Mouse (Mus musculus): ENCODE data around the gene Mpeg1. TPM values are rescaled to one million over a fixed set of nuclear protein-coding genes. Genes with fewer than 3 reads are reported as not detected.

The Mpeg1 gene
- polyA plus RNA-seq, 1 experiment from 2014 or later = 2.2 TPM

GRCm38 (mm10) chr19:12487511-12488204 is 27.1 kb downstream of the Mpeg1 start:
- no peak overlapping the region for H3K4me3 ChIP-seq (ENCODE audit: low read depth, low read length)
- peak overlapping the region; percentile 96 for H3K27ac ChIP-seq (ENCODE audit: low read depth, low read length)
- TF ChIP-seq CTCF (IDR thresholded peaks at IDR 0.05; ENCODE audit: low read depth) = no peak
- no peak overlapping the region for H3K9ac ChIP-seq (ENCODE audit: low read depth, low read length)
- WGBS = 57% methylated on average over 12 of the region's 12 CpGs
- H3K36me3 ChIP-seq (ENCODE audit: control insufficient read depth, insufficient read depth) = peaks cover 39% of the 10 kb centered on the region; the same call in 1 of the 2 replicates
- peaks cover 20% of the 10 kb centered on the region; the same call in 1 of the 2 replicates for H3K4me1 ChIP-seq (replicated peaks; ENCODE audit: control insufficient read depth, insufficient read depth, low read length)
- ATAC-seq = peak; percentile 32; the same call in 1 of the 2 replicates
- no peaks in the 10 kb centered on the region for H3K9me3 ChIP-seq (ENCODE audit: control insufficient read depth)
- peak overlapping the region; percentile 65 for H3K4me2 ChIP-seq (replicated peaks; ENCODE audit: low read depth)
- H3K27me3 ChIP-seq (replicated peaks; ENCODE audit: control insufficient read depth, insufficient read depth, low read length) = no peaks in the 10 kb centered on the region

DNA sequence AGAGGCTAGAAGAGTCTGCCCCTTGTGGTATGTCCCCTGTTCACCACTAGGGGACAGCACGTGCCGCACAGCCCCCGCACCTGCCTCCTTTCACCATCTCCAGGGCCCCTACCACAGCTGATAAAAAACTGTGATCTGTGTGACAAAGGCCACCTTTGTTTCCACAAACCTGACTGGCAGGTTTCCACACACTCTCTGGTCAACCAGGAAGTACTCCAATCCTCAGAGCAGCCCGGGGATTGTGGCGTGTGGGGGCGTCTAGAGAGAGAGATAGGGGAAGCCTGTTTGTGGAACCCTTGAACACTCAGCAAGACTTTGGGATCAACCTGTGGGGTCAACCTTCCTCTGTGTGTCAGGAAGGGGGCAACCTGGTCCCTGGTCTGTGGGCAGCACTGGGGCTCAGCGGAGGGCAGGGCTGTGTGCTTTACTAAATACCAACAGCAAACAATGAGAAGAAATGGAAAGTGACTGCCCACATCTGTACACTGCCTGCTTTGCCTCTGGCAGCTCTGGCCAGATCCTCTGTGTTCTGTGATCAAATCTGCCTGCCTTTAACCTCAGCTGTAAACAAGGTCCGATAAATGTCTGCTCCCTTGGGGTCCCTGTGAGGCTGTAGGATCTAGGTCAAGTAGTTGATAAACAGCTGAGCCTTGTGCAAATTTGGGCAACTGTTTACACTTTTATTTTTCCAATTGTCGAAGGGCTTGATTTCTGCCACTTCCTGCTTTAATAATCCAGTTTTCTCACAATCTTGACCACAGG is 27.8 kb downstream of the Mpeg1 start:
- H3K9ac ChIP-seq (ENCODE audit: low read depth, low read length) = peak overlapping the region; percentile 26
- peaks cover 20% of the 10 kb centered on the region; the same call in 1 of the 2 replicates for H3K4me1 ChIP-seq (replicated peaks; ENCODE audit: control insufficient read depth, insufficient read depth, low read length)
- H3K36me3 ChIP-seq (ENCODE audit: control insufficient read depth, insufficient read depth) = peaks cover 33% of the 10 kb centered on the region; the same call in 1 of the 2 replicates
- whole genome bisulfite sequencing = 14% methylated on average over 9 of the region's 9 CpGs
- no peaks in the 10 kb centered on the region for H3K9me3 ChIP-seq (ENCODE audit: control insufficient read depth)
- peak; percentile 91 for ATAC-seq
- H3K27me3 ChIP-seq (replicated peaks; ENCODE audit: control insufficient read depth, insufficient read depth, low read length) = no peaks in the 10 kb centered on the region
- peak; percentile 96 for TF ChIP-seq CTCF (IDR thresholded peaks at IDR 0.05; ENCODE audit: low read depth)
- peak overlapping the region; percentile 65 for H3K4me2 ChIP-seq (replicated peaks; ENCODE audit: low read depth)
- H3K4me3 ChIP-seq (ENCODE audit: low read depth, low read length) = peak overlapping the region; percentile 17
- H3K27ac ChIP-seq (ENCODE audit: low read depth, low read length) = peak overlapping the region; percentile 96

DNA sequence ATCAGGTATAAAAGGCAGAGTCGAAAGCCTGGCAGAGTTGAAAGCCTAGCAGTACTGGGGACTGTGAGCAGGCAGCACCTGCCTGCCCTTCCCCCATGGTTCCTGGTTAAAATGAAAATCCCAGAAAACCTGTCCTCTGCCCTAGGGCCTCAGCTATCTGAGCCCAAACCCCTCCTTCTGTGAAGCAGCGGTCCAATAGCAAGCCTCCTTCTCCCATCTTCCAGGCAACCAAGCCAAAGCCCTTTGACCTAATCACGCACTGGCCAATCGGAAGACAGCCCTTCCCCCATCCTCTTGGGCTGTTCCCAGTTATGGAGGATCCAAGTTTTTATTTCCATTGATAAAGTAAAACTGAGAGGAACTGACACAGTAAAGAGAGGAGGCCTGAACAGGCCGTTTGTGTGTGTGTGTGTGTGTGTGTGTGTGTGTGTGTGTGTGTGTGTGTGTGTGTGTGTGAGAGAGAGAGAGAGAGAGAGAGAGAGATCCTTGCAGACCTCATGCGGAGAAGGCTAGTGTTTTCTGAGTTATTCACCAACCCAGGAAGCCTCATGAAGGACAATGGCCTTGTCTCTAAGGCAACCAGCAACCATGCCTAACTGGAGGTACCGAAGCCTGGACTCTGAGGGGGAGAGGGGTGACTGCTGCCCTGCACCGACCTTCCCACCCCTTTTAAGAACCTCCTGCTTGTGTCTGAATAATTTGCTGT is 28.5 kb downstream of the Mpeg1 start:
- Histone ChIP-seq H3K4me1 (replicated peaks; ENCODE audit: control insufficient read depth, insufficient read depth, low read length) (peaks cover 20% of the 10 kb centered on the region; the same call in 1 of the 2 replicates), H3K9me3 (ENCODE audit: control insufficient read depth) (no peaks in the 10 kb centered on the region), H3K4me2 (replicated peaks; ENCODE audit: low read depth) (peak overlapping the region; percentile 65), H3K9ac (ENCODE audit: low read depth, low read length) (no peak overlapping the region), H3K36me3 (ENCODE audit: control insufficient read depth, insufficient read depth) (peaks cover 29% of the 10 kb centered on the region; the same call in 1 of the 2 replicates), H3K27me3 (replicated peaks; ENCODE audit: control insufficient read depth, insufficient read depth, low read length) (no peaks in the 10 kb centered on the region), H3K27ac (ENCODE audit: low read depth, low read length) (peak overlapping the region; percentile 96), H3K4me3 (ENCODE audit: low read depth, low read length) (peak overlapping the region; percentile 17; the same call in 1 of the 2 replicates)
- WGBS = 20% methylated on average over 8 of the region's 8 CpGs
- ATAC-seq = peak; percentile 86
- TF ChIP-seq CTCF (IDR thresholded peaks at IDR 0.05; ENCODE audit: low read depth) = no peak

DNA sequence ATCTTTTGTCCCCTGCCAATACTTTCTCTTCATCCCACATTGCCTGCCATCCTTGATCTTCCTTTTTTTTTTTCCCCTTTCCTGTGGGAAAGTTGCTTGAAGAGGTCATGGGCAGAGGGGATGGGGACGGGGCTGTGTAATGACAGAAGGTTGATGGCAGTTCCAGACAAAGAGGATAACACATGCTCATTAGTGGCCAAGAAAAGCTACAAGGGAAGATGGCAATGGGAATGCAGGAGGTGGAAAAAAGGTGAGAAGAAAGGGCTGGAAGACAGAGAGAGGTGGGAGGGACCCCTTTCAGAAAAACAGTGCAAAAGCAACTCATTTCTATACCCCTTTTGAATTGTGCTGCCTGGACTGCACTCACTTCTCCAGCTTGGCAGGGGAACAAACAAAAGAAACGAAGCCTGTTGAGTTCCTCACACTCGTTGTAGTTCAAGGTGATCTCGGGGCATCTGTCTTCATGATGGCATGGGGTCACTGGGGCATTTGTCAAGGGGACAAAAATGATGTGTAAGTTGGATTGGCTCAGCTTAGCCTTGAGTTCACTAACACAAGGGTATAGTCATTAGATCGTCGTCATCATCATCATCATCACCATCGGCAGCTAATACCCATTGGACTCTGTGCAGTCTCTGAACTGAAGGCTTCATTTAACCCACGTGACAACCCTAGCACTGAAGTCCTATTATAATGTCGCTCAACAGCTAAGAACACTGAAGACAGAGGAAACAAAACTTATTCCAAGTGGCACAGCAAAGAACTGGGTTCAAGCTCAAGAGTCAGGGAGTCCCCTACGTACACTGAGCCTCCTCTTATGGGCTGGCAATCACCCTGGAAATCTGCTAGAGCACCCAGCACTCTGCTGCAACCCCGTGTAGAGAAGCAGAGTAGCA is 29.3 kb downstream of the Mpeg1 start:
- Histone ChIP-seq H3K27ac (ENCODE audit: low read depth, low read length) (no peak overlapping the region; the same call in none of the 2 replicates), H3K36me3 (ENCODE audit: control insufficient read depth, insufficient read depth) (peaks cover 22% of the 10 kb centered on the region; the same call in 1 of the 2 replicates), H3K4me3 (ENCODE audit: low read depth, low read length) (0 out of 2 replicates have a peak overlapping the region, but pooled peaks have one; percentile 2), H3K4me2 (replicated peaks; ENCODE audit: low read depth) (peak overlapping the region; percentile 65; the same call in 1 of the 2 replicates), H3K27me3 (replicated peaks; ENCODE audit: control insufficient read depth, insufficient read depth, low read length) (no peaks in the 10 kb centered on the region), H3K9me3 (ENCODE audit: control insufficient read depth) (no peaks in the 10 kb centered on the region), H3K9ac (ENCODE audit: low read depth, low read length) (no peak overlapping the region), H3K4me1 (replicated peaks; ENCODE audit: control insufficient read depth, insufficient read depth, low read length) (peaks cover 20% of the 10 kb centered on the region; the same call in 1 of the 2 replicates)
- TF ChIP-seq CTCF (IDR thresholded peaks at IDR 0.05; ENCODE audit: low read depth) = no peak
- 80% methylated on average over 11 of the region's 11 CpGs for WGBS
- ATAC-seq = no peak

DNA sequence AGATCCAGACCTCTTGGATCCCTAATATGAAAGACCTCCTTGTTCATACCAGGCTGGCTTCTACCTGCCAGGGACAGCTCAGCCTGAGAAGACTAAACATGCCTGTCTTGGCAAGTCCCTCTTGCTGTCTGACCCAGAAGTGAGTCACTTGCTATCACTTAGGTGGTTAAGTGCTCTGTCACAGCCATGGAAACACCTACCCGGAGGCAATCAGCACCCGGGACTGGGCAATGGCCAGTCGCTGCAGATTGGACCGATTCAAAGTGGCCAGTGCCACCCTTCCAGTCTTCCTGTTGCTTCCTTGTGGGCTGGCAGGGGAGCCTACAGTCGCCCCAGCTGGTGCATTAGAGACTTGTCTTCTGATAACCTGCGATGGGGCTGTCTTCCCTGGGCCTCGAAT is 31.1 kb downstream of the Mpeg1 start:
- no peak for ATAC-seq
- H3K4me1 ChIP-seq (replicated peaks; ENCODE audit: control insufficient read depth, insufficient read depth, low read length) = peaks cover 20% of the 10 kb centered on the region; the same call in 1 of the 2 replicates
- 91% methylated on average over 7 of the region's 7 CpGs for WGBS

More for the DNA sequence above, 31.1 kb downstream of the Mpeg1 start:
- H3K4me2 ChIP-seq (replicated peaks; ENCODE audit: low read depth) = no peak overlapping the region
- no peak for TF ChIP-seq CTCF (IDR thresholded peaks at IDR 0.05; ENCODE audit: low read depth)
- peaks cover 21% of the 10 kb centered on the region; the same call in 1 of the 2 replicates for H3K36me3 ChIP-seq (ENCODE audit: control insufficient read depth, insufficient read depth)
- H3K27ac ChIP-seq (ENCODE audit: low read depth, low read length) = peak overlapping the region; percentile 28; the same call in 1 of the 2 replicates
- no peaks in the 10 kb centered on the region for H3K27me3 ChIP-seq (replicated peaks; ENCODE audit: control insufficient read depth, insufficient read depth, low read length)
- H3K9ac ChIP-seq (ENCODE audit: low read depth, low read length) = no peak overlapping the region
- H3K4me3 ChIP-seq (ENCODE audit: low read depth, low read length) = no peak overlapping the region
- no peaks in the 10 kb centered on the region for H3K9me3 ChIP-seq (ENCODE audit: control insufficient read depth)

All from intestine, postnatal 0 days (tissue).